Mouse (Mus musculus) neural tube, embryonic 11.5 days (tissue): ENCODE measurements around the gene Gm525. TPM values are rescaled to one million over a fixed set of nuclear protein-coding genes. Genes with fewer than 3 reads are reported as not detected.
"Not testable (repeated sequence)": the region's sequence is repeated elsewhere in the genome, so short reads cannot be mapped to it uniquely, and the experiment has no call there.

ENCODE experiments used
- ATAC-seq: fragments of 200-750 bp; cut with Nextera tagmentation; 2 replicates; pipeline ENCODE4 v1.8.0; 2017; ENCODE audit warnings: moderate number of reproducible peaks, mild to moderate bottlenecking, moderate TSS enrichment, moderate library complexity; ENCODE audit not compliant: insufficient read depth, low FRiP score, low TSS enrichment
- DNase-seq: peaks from one replicate; pipeline ENCODE4 v3.0.0-alpha.2; 2015; ENCODE audit warnings: low spot score
- H3K27ac ChIP-seq: fragments of 300-500 bp; sonication (generic); 2 replicates; pipeline ENCODE4 v1.5.1; 2014; ENCODE audit warnings: low read depth, mild to moderate bottlenecking, low read length
- H3K27me3 ChIP-seq: fragments of 300-500 bp; sonication (generic); 2 replicates; pipeline ENCODE4 v1.6.1; 2014; ENCODE audit warnings: mild to moderate bottlenecking, low read length, mixed read lengths; ENCODE audit not compliant: control insufficient read depth, insufficient read depth
- H3K36me3 ChIP-seq: fragments of 300-500 bp; sonication (generic); 2 replicates; pipeline ENCODE4 v1.6.1; 2014; ENCODE audit warnings: mild to moderate bottlenecking, low read length, moderate library complexity, mixed read lengths; ENCODE audit not compliant: control insufficient read depth, insufficient read depth
- H3K4me1 ChIP-seq: fragments of 300-500 bp; sonication (generic); 2 replicates; pipeline ENCODE4 v1.6.1; 2014; ENCODE audit warnings: low read length, mixed read lengths; ENCODE audit not compliant: control insufficient read depth, insufficient read depth
- H3K4me2 ChIP-seq: fragments of 300-500 bp; sonication (generic); 2 replicates; pipeline ENCODE4 v1.6.1; 2014; ENCODE audit warnings: low read depth, mild to moderate bottlenecking, moderate library complexity
- H3K4me3 ChIP-seq: fragments of 300-500 bp; sonication (generic); 2 replicates; pipeline ENCODE4 v1.5.1; 2014; ENCODE audit warnings: low read depth, low read length
- H3K9ac ChIP-seq: fragments of 300-500 bp; sonication (generic); 2 replicates; pipeline ENCODE4 v1.6.1; 2014; ENCODE audit warnings: mild to moderate bottlenecking, low read length
- H3K9me3 ChIP-seq: fragments of 300-500 bp; sonication (generic); 2 replicates; pipeline ENCODE4 v1.6.1; 2016; ENCODE audit warnings: low read length; ENCODE audit not compliant: control insufficient read depth
- WGBS: fragments of 180-500 bp; shearing (Covaris S2); extraction: QIAGEN DNeasy Blood & Tissue Kit; methylation state at CpG from one replicate; pipeline ENCODE4 v1.1.7; 2014; 5-methylcytosine and 5-hydroxymethylcytosine counted together
- polyA plus RNA-seq: library from polyadenylated mRNA; unstranded; fragments of >200 nt; fragmentation: Nextera tagmentation; extraction: Ambion mirVana; gene quantifications from 2 replicates; pipeline ENCODE4 v1.2.1, GENCODE M21; 2014

Gene Gm525
- polyA plus RNA-seq, 1 experiment from 2014 or later, result not detected

GRCm38 (mm10) chr11:89035552-89035951, 38.1 kb upstream of the Gm525 start:
- Histone ChIP-seq H3K36me3 (peaks cover 2% of the 10 kb centered on the region; the same call in 1 of the 2 replicates), H3K4me3 (no peak overlapping the region), H3K27me3 (no peaks in the 10 kb centered on the region), H3K9me3 (no peaks in the 10 kb centered on the region), H3K27ac (no peak overlapping the region), H3K9ac (no peak overlapping the region), H3K4me2 (no peak overlapping the region), H3K4me1 (no peaks in the 10 kb centered on the region)
- ATAC-seq (no peak), DNase-seq (no peak)
- WGBS, result 86% methylated on average over 3 of the region's 3 CpGs

- H3K4me1 ChIP-seq, result no peaks in the 10 kb centered on the region
- peaks cover 2% of the 10 kb centered on the region; the same call in 1 of the 2 replicates for H3K36me3 ChIP-seq
- no peak overlapping the region for H3K4me2 ChIP-seq
- no peak for ATAC-seq
- H3K4me3 ChIP-seq, result no peak overlapping the region
- H3K9ac ChIP-seq, result no peak overlapping the region
- H3K9me3 ChIP-seq, result no peaks in the 10 kb centered on the region
- no peak overlapping the region for H3K27ac ChIP-seq
- 85% methylated on average over 6 of the region's 6 CpGs for WGBS
- no peak for DNase-seq
- H3K27me3 ChIP-seq, result no peaks in the 10 kb centered on the region
These were observed 35.1 kb upstream of the Gm525 start for GRCm38 (mm10) chr11:89038496-89038895.

GRCm38 (mm10) chr11:89039325-89039724, 34.3 kb upstream of the Gm525 start:
- peak; percentile 54 for DNase-seq
- Histone ChIP-seq H3K4me2 (no peak overlapping the region), H3K36me3 (peaks cover 2% of the 10 kb centered on the region; the same call in 1 of the 2 replicates), H3K9me3 (no peaks in the 10 kb centered on the region), H3K27ac (no peak overlapping the region), H3K9ac (no peak overlapping the region), H3K4me3 (no peak overlapping the region), H3K27me3 (no peaks in the 10 kb centered on the region), H3K4me1 (no peaks in the 10 kb centered on the region)
- WGBS, result 40% methylated on average over 3 of the region's 3 CpGs
- ATAC-seq, result no peak

- not testable (repeated sequence) for H3K4me2 ChIP-seq, H3K9ac ChIP-seq, H3K9me3 ChIP-seq, H3K27me3 ChIP-seq, H3K27ac ChIP-seq, DNase-seq, ATAC-seq, H3K36me3 ChIP-seq, H3K4me1 ChIP-seq, H3K4me3 ChIP-seq
- WGBS, result 93% methylated on average over 6 of the region's 7 CpGs
These were observed 32.6 kb upstream of the Gm525 start for GRCm38 (mm10) chr11:89041073-89041472.

- Histone ChIP-seq H3K4me1 (no peaks in the 10 kb centered on the region), H3K9me3 (no peaks in the 10 kb centered on the region), H3K9ac (no peak overlapping the region), H3K4me2 (no peak overlapping the region), H3K27me3 (no peaks in the 10 kb centered on the region), H3K4me3 (no peak overlapping the region), H3K36me3 (peaks cover 5% of the 10 kb centered on the region), H3K27ac (no peak overlapping the region)
- DNase-seq (no peak), ATAC-seq (no peak)
- WGBS, result 96% methylated on average over 7 of the region's 7 CpGs
These were observed 30.6 kb upstream of the Gm525 start for GRCm38 (mm10) chr11:89043046-89043445.

GRCm38 (mm10) chr11:89045501-89045900, 28.1 kb upstream of the Gm525 start:
- not testable (repeated sequence) for H3K36me3 ChIP-seq, H3K4me3 ChIP-seq, H3K27ac ChIP-seq, ATAC-seq, DNase-seq, H3K4me2 ChIP-seq, H3K9me3 ChIP-seq, H3K4me1 ChIP-seq, H3K9ac ChIP-seq, H3K27me3 ChIP-seq
- WGBS, result 98% methylated on average over 3 of the region's 3 CpGs

- DNase-seq (no peak), ATAC-seq (no peak)
- Histone ChIP-seq H3K4me2 (no peak overlapping the region), H3K27me3 (no peaks in the 10 kb centered on the region), H3K27ac (no peak overlapping the region), H3K9me3 (no peaks in the 10 kb centered on the region), H3K36me3 (peaks cover 3% of the 10 kb centered on the region; the same call in 1 of the 2 replicates), H3K4me3 (no peak overlapping the region), H3K9ac (no peak overlapping the region), H3K4me1 (no peaks in the 10 kb centered on the region)
- WGBS, result 93% methylated on average over 3 of the region's 3 CpGs
These were observed 27.6 kb upstream of the Gm525 start for GRCm38 (mm10) chr11:89046021-89046420.

GRCm38 (mm10) chr11:89051767-89052166, 21.9 kb upstream of the Gm525 start:
- no peak overlapping the region for H3K27ac ChIP-seq
- WGBS, result 92% methylated on average over 6 of the region's 6 CpGs
- H3K9me3 ChIP-seq, result no peaks in the 10 kb centered on the region
- H3K4me1 ChIP-seq, result no peaks in the 10 kb centered on the region
- no peak overlapping the region for H3K4me2 ChIP-seq
- H3K4me3 ChIP-seq, result no peak overlapping the region
- no peak for ATAC-seq
- H3K9ac ChIP-seq, result no peak overlapping the region
- DNase-seq, result no peak
- no peaks in the 10 kb centered on the region for H3K27me3 ChIP-seq
- H3K36me3 ChIP-seq, result no peaks in the 10 kb centered on the region

- Histone ChIP-seq H3K27me3 (no peaks in the 10 kb centered on the region), H3K4me3 (no peak overlapping the region), H3K36me3 (no peaks in the 10 kb centered on the region), H3K27ac (no peak overlapping the region), H3K9me3 (no peaks in the 10 kb centered on the region), H3K4me2 (no peak overlapping the region), H3K9ac (no peak overlapping the region), H3K4me1 (peaks cover 4% of the 10 kb centered on the region; the same call in 1 of the 2 replicates)
- WGBS, result 90% methylated on average over 13 of the region's 13 CpGs
- DNase-seq, result no peak
- ATAC-seq, result no peak
These were observed 17.5 kb upstream of the Gm525 start for GRCm38 (mm10) chr11:89055931-89056690.
